Mouse (Mus musculus) lung, adult 2 months (tissue): Measurements from ENCODE around the gene 4931406C07Rik. TPM values are rescaled to one million over a fixed set of nuclear protein-coding genes. Genes with fewer than 3 reads are reported as not detected.

Source experiments
- DNase-seq: peaks from one replicate; pipeline ENCODE4 v3.0.0; 2022
- H3K4me1 ChIP-seq: fragments of 200-500 bp; 2 replicates; pipeline ENCODE4 v1.6.1; 2011; ENCODE audit warnings: low read length; ENCODE audit not compliant: control insufficient read depth, insufficient read depth
- H3K4me3 ChIP-seq: fragments of 200-500 bp; replicated peaks from 2 replicates; pipeline ENCODE3; 2011; ENCODE audit warnings: low read depth, mild to moderate bottlenecking, control low read depth, low read length; ENCODE audit errors: extremely low read depth
- CTCF ChIP-seq: fragments of 200-500 bp; IDR thresholded peaks from 2 replicates; pipeline ENCODE4 v1.5.1; 2011; ENCODE audit warnings: mild to moderate bottlenecking, low read length, control low read depth; ENCODE audit not compliant: insufficient read depth
- POLR2A ChIP-seq: fragments of 200-500 bp; IDR thresholded peaks from 2 replicates; pipeline ENCODE4 v1.6.1; 2011; ENCODE audit warnings: low read depth, mild to moderate bottlenecking, control low read depth, low read length, borderline replicate concordance; ENCODE audit errors: extremely low read depth
- WGBS: fragments of 180-500 bp; shearing (Covaris S2); methylation state at CpG from one replicate; pipeline ENCODE4 v1.1.7; 2018; 5-methylcytosine and 5-hydroxymethylcytosine counted together
- polyA plus RNA-seq: library from polyadenylated mRNA; depleted of rRNA; stranded (reverse); fragments of >200 nt; gene quantifications from 2 replicates; pipeline ENCODE4 v1.2.3, GENCODE M21; 2012; rRNA removed

Gene 4931406C07Rik
- polyA plus RNA-seq, 1 experiment = 13.7 TPM

GRCm38 (mm10) chr9:15240863-15241595, 65.2 kb downstream of the 4931406C07Rik start:
- H3K4me1 ChIP-seq = peaks cover 4% of the 10 kb centered on the region; the same call in 1 of the 2 replicates
- no peak for TF ChIP-seq CTCF
- no peak for TF ChIP-seq POLR2A
- WGBS = 67% methylated on average over 6 of the region's 6 CpGs

GRCm38 (mm10) chr9:15240006-15240405, 66.2 kb downstream of the 4931406C07Rik start:
- TF ChIP-seq CTCF (no peak), POLR2A (no peak)
- no peak overlapping the region for H3K4me3 ChIP-seq
- DNase-seq = no peak
- peaks cover 4% of the 10 kb centered on the region; the same call in 1 of the 2 replicates for H3K4me1 ChIP-seq
- 95% methylated on average over 6 of the region's 6 CpGs for WGBS

More at GRCm38 (mm10) chr9:15240863-15241595, 65.2 kb downstream of the 4931406C07Rik start:
- DNase-seq = no peak
- no peak overlapping the region for H3K4me3 ChIP-seq

- 5% methylated on average over 35 of the region's 35 CpGs for WGBS
- TF ChIP-seq CTCF (no peak), POLR2A (no peak)
- peaks cover 4% of the 10 kb centered on the region; the same call in 1 of the 2 replicates for H3K4me1 ChIP-seq
- DNase-seq = peak; percentile 9
- peak within 1 kb of the TSS; percentile 44 for H3K4me3 ChIP-seq
Observed at GRCm38 (mm10) chr9:15239042-15239925, 67.0 kb downstream of the 4931406C07Rik start, which contains the start of gene Vstm5. Vstm5 (plus strand) TSS chr9:15239045.

GRCm38 (mm10) chr9:15238297-15238990, 67.8 kb downstream of the 4931406C07Rik start:
- H3K4me3 ChIP-seq = no peak overlapping the region
- H3K4me1 ChIP-seq = peaks cover 4% of the 10 kb centered on the region; the same call in 1 of the 2 replicates
- DNase-seq = no peak
- WGBS = 68% methylated on average over 16 of the region's 16 CpGs
- no peak for TF ChIP-seq POLR2A
- no peak for TF ChIP-seq CTCF

- WGBS = 32% methylated on average over 14 of the region's 14 CpGs
- TF ChIP-seq CTCF (no peak), POLR2A (no peak)
- no peak overlapping the region for H3K4me3 ChIP-seq
- DNase-seq = no peak
- peaks cover 4% of the 10 kb centered on the region; the same call in 1 of the 2 replicates for H3K4me1 ChIP-seq
Observed at GRCm38 (mm10) chr9:15237516-15238296, 68.5 kb downstream of the 4931406C07Rik start.

- no peak overlapping the region for H3K4me3 ChIP-seq
- 88% methylated on average over 3 of the region's 3 CpGs for WGBS
- peaks cover 4% of the 10 kb centered on the region; the same call in 1 of the 2 replicates for H3K4me1 ChIP-seq
- DNase-seq = no peak
- TF ChIP-seq POLR2A (no peak), CTCF (no peak)
Observed at GRCm38 (mm10) chr9:15235986-15236385, 70.3 kb downstream of the 4931406C07Rik start.

- Histone ChIP-seq H3K4me3 (no peak overlapping the region), H3K4me1 (peaks cover 4% of the 10 kb centered on the region; the same call in 1 of the 2 replicates)
- WGBS = 79% methylated on average over 1 of the region's 1 CpGs
- no peak for TF ChIP-seq CTCF
- TF ChIP-seq POLR2A = no peak
- no peak for DNase-seq
Observed at GRCm38 (mm10) chr9:15233604-15234003, 72.6 kb downstream of the 4931406C07Rik start.

Other genes starting within 250 kb of the 4931406C07Rik start
- 0.03 and 0.36 TPM in 2 replicates for gene Hephl1, start 194.3 kb downstream of the 4931406C07Rik start, polyA plus RNA-seq
- gene Vstm5, start 67.4 kb downstream of the 4931406C07Rik start, polyA plus RNA-seq = 1.4 and 2.1 TPM in 2 replicates
- 24.6 and 25.3 TPM in 2 replicates for gene Med17, start 26.5 kb downstream of the 4931406C07Rik start, polyA plus RNA-seq
- 4.5 and 10.3 TPM in 2 replicates for gene Taf1d, start 234 bp downstream of the 4931406C07Rik start, polyA plus RNA-seq
- gene Cep295, start 51.3 kb upstream of the 4931406C07Rik start, polyA plus RNA-seq = 3.1 and 3.7 TPM in 2 replicates
- gene Smco4, start 187.0 kb upstream of the 4931406C07Rik start, polyA plus RNA-seq = 22.0 and 27.1 TPM in 2 replicates